Mouse (Mus musculus) testis, postnatal 10 days (tissue): Measurements from ENCODE around the gene Fam214a.

Source experiments
- DNase-seq: peaks from one replicate; pipeline ENCODE4 v3.0.0; 2021; ENCODE audit warnings: low spot score

Gene Fam214a

GRCm38 (mm10) chr9:74952106-74952505, 578 bp upstream of the Fam214a start:
- DNase-seq = no peak

DNA sequence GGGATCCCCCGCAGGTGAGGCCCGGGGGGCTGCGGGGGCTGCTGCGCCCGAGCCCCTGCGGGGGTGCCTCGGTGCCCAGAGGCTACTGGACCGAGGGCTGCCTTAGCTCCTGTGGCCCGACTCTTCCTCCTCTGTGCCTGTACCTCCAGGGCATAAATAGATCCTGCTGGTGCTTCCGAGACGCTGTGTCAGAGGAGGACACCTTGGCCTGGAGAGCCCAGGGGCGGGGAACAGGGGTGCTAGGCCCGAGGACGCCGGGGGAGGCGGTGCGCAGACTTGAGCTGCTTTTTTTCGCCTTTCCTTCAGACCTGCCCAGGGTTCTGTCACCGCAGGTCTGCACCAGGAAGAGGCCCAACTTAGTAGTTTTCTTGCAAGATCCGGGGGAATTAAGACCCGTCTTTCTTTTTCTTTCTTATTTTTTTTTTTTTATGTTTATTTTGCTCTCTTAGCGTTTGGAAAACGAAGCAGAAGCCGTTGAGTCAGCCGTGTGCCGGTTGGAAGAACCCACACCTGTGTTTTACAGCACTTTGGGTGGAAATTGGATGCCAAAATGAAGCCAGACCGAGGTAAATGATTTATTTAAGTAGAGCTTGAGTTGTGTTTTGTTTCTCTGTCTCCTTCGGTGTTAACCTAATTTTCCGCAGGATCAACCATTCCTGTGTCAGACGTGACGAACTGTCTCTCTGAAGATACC, 728 bp downstream of the Fam214a start:
- DNase-seq = peak; percentile 81

GRCm38 (mm10) chr9:74953959-74954279, 1.2 kb downstream of the Fam214a start:
- DNase-seq = no peak

- no peak for DNase-seq
Measured at GRCm38 (mm10) chr9:74954387-74954786, 1.7 kb downstream of the Fam214a start.

GRCm38 (mm10) chr9:74960630-74961029, 7.9 kb downstream of the Fam214a start:
- no peak for DNase-seq

DNA sequence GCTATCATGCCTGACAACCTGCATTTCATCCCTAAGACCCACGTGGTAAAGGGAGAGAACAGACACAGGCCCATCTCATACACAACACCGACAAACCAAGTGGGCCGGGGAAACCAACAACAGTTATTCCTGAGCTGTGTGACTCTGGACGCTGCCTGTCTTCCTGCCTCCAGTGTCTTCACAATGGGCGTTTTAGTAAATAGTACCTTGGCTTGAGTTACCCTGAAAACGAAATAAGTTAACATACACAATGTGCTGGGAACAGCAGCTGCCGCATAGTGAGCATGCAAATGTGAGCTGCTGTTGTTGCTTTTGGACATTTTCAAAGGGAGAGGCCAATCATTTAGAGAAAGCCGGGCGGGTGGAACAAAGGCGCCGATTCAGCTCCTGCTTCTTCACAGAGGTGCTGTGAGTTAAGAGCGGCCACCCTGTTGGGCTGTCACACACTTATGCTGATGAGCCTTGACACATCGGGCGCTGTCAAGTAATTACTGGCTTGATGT, 8.4 kb downstream of the Fam214a start:
- DNase-seq = no peak

DNA sequence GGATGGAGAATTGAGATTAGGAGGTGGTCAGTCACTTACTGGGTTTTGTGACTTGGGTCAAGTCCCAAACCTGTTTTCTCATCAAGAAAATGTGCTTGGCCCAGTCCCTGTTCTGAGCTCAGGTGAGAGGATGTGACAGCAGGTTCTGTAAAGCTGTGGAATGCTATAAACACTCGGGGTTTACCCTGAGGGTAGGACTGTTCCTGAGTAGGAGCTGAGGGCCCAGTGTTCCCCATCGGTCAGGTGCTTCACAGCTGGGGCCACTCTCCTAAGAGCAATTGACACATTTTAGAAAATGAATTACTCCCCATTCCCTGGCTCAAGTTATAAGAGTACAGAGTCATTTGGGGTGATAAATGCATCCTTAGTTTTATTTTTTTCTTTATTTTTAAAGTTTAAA, 11.3 kb downstream of the Fam214a start:
- no peak for DNase-seq

DNA sequence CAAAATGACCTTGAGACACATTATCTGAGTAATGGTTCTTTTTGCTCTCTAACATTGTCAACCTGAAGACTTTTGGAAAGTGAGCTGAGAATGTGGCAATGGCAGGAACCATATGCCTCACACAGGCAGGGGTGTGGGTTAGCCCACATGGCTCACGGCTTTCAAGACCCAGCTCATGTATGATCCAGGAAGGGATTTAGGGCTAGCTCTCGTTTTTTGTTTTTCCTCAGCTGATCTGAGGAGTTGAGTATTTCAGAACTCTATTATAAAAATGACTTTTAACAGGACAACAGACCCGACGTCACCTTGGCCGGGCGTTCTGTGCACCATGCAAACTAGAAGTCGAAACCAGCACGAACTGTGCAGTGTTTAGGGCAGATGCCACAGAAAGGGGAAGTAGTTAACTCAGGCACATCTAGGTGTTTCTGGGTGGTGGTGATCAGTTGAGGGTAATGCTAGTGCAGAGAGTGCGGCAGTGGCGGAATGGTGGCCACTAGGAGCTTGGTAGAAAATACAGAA, 12.2 kb downstream of the Fam214a start:
- no peak for DNase-seq

DNA sequence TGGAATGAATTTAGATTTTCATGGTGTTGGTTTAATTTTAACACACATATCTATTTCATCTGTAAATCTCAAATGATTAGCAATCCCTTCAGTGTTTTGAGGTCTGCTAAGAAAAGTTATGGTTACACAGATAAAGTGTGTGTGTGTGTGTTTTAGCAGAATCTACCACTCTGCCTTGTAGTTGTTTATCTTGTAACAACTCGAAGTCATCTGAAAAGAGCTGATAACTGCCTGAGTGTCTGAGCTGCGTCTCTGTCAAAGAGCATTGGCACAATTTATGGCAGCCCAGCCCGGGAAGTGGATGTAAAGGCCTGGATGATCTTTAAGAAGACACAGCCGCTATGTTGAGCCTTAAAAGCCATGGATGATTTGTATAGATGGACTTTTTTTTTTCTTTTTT, 13.5 kb downstream of the Fam214a start:
- DNase-seq = no peak

DNA sequence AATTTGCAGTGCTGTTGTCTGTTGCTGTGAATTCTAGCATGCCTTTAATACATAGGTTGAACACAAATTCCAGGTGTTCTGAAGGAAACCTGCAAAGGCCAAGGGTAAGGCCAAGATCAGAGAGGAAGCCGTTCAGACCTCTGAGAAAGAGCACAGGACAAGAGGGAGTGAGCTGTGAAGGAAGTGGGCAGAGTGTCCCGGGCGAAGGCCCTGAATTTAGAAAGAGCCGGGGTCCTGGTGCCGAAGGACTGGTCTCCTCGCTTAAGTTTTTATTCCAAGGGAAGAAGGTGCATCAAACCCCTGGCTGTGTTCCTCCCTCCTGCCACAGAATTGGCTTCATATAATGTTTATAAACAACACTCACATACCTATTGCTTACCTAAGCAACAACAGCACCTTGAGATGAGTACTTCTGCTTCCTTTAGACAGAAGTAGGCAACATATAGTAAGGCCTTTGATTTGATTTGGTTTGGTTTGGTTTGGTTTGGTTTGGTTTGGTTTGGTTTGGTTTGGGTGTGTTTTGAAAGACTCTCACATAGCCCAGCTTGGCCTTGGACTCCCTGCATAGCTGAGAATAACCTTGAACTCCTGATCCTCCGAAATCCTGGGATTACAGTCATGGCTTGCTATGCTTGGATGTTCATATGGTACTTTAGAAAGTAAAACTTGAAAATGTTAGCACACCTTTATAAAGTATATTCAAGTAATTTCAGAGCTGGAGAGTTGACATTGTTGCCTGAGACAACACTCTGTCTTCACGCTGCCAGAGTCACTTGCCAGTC, 16.2 kb downstream of the Fam214a start:
- no peak for DNase-seq

GRCm38 (mm10) chr9:74970591-74970990, 17.9 kb downstream of the Fam214a start:
- no peak for DNase-seq

- no peak for DNase-seq
Measured at GRCm38 (mm10) chr9:74971191-74971976, 18.7 kb downstream of the Fam214a start.

GRCm38 (mm10) chr9:74972736-74973135, 20.1 kb downstream of the Fam214a start:
- DNase-seq = no peak

DNA sequence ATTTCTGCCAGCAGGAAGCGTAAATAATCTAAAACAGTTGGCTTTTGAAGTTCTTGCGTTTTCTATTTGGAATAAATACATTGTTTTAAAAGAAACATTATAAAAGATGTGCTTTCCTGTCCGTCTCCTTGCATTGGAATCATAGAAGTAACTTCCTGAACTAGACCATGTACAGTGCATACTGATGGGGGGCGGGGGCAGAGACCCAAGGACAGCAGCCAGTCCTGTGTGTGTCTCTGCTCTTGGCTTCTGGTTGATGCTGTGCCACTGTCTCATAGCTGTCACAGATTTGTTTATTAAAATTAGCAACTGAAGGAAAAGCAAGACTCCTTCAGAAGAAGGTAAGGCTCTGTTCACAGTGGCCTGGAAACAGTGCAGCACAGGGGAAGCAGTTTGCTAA, 20.5 kb downstream of the Fam214a start:
- DNase-seq = no peak

DNA sequence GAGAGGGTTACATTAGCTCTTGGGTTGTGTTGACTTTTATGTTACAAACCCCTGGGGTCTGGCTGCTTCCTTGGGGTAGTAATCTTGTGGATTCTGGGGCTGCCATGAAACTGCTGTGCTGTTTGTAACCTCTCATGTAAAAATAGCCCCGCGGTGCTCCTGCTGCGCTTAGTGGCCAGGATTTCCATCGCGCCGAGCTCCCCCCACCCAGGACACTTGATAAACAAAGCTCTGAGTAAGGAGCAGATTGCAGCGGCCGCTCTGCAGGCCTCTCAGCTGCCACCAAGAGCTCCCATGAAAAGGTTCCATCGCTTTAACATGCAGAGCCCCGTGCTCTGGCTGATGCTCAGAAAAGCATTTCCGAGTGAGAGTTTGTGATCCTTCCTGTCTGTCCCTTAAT, 22.1 kb downstream of the Fam214a start:
- DNase-seq = peak; percentile 50

DNA sequence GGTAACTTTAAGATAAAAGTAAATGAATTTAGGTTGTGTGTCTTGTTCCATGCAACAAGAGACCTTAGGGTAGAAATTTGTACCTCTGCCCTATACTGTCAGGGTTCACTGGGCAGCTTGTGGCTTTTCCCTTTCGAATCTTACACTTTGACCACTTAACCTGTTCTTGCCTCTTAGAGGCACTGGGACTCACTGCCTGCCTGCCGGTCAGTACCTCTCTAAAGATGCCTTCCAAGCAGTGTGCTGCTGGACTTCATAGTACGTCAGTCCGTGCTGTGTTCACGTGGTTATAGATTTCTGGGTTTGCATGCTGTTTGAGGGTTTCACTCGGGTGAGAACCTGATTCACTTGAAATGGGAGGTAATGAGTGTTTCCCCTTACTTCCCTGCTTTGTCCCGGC, 22.7 kb downstream of the Fam214a start:
- no peak for DNase-seq

DNA sequence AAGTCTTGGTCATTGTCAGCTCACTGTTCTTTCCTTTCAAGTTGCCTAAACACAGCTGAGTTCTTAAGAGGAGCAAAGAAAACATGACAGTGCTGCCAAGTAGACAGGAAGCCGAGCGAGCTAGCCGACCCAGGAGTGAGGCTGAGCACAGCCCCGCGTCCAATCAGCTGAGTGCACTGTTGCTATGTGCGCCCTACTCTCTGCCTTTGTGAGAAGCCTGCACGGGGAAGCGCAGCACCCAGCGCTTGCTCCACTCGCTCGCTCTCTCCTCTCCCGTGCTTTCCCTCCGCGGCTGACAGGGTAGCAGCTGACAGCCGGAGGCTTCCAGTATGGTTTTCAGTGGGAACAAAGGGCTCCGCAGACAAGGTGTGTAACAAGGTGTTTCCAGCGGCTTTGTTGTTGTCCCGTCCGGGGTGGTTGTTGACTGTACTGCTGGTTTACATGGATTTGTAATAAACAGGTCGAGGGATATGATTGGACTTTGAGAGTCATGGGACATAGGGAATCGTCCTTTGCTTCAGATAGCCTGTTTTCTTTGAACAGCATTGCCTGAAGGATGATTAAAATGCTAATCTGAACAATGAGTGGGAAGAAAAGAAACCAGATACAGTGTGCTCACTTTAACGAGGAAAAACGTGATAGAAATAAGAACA, 23.4 kb downstream of the Fam214a start:
- DNase-seq = peak; percentile 82

GRCm38 (mm10) chr9:74977251-74977650, 24.6 kb downstream of the Fam214a start:
- no peak for DNase-seq

- DNase-seq = no peak
Measured at GRCm38 (mm10) chr9:74977962-74978361, 25.3 kb downstream of the Fam214a start.

DNA sequence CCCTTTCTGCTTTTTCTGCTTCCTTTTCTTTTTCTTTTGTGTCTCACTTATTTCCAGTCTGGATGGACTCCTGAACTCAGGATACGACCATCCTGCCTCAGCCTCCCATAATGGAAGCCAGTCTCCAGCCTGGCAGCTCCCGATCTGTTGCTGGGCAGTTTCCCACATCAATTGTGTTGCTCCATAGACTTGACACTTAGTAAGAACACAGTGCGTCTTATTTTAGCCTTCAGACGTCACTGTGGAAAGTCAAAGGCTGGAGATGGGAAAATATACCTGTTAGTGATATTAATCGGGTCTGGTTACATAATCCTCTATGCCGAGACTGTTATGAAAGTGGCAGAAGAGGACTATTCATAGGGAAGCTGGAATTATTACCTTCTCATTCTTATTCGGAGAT, 26.2 kb downstream of the Fam214a start:
- no peak for DNase-seq

DNA sequence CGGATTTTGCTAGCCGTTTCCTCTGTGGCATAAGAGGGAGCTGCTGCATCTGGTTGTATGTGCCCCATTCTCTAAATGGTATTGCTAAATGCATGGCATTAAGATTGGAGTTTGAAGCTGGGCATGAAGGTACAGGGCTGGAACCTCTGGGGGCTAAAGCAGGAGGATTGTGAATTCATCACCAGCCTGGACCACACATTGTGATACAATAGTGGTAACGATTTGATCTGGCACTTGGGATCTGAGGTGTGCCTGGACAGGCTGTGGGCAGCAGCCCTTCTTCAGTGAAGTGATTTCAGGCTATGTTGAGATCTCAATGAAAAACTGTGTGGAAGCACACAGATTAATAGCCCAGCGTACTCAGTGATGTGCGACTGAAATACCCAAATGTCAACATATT, 26.7 kb downstream of the Fam214a start:
- no peak for DNase-seq

DNA sequence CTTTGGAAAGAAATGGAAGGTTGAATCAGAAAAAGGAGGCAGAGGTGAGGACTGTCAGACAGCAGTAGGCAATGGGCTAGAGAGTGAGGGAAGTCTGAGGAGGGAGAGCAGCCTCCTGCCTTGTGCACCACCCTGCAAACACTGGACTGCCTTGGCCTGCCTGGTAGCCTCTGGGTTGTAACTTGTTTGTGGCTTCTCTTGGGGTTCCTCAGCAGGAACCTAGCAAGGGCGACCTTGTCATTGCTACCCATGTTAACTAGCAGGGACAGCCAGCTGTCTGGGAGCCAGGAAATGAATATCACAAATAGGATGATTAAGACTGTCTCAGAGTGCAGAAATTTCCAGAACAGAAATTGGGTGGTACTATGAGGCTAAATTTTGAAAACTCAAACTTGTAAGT, 27.2 kb downstream of the Fam214a start:
- no peak for DNase-seq
